In genomic region chr10:95193875-95194281, GRCm38 (mm10) we compare ENCODE assay signal across 8 mouse cellular contexts.
DNase-seq lines count a peak whose midpoint lies in the region; ATAC-seq lines count a peak whose summit lies in the region.

No protein-coding gene starts in this region.

- peak overlapping the region; percentile 22 for H3K27ac ChIP-seq in heart, embryonic 16.5 days (ENCODE audit: low read length)
- H3K27ac ChIP-seq in limb, embryonic 12.5 days = no peak overlapping the region

- H3K9ac ChIP-seq in heart, embryonic 16.5 days (ENCODE audit: low read length) = no peak overlapping the region
- no peak overlapping the region for H3K9ac ChIP-seq in limb, embryonic 12.5 days (replicated peaks)

- ATAC-seq in CD4-positive, CD25-positive, alpha-beta regulatory T cell, adult 4 months = peak; percentile 44
- ATAC-seq in heart, embryonic 16.5 days (replicated peaks; ENCODE audit: extremely low read depth, insufficient read depth, low FRiP score) = peak; percentile 37
- ATAC-seq in limb, embryonic 12.5 days (ENCODE audit: insufficient number of reproducible peaks, insufficient read depth, low FRiP score, low TSS enrichment, low read depth) = 0 out of 2 replicates have a peak, but pooled peaks have one; percentile 31

- peaks cover 17% of the 10 kb centered on the region for H3K4me1 ChIP-seq in heart, embryonic 16.5 days (ENCODE audit: control insufficient read depth, insufficient read depth, low read length)
- H3K4me1 ChIP-seq in limb, embryonic 12.5 days (replicated peaks) = peaks cover 24% of the 10 kb centered on the region

- no peaks in the 10 kb centered on the region for H3K36me3 ChIP-seq in heart, embryonic 16.5 days (ENCODE audit: control insufficient read depth, insufficient read depth)
- peaks cover under 1% of the 10 kb centered on the region; the same call in 1 of the 2 replicates for H3K36me3 ChIP-seq in limb, embryonic 12.5 days

- peak overlapping the region; percentile 37; the same call in 1 of the 2 replicates for H3K4me2 ChIP-seq in heart, embryonic 16.5 days (ENCODE audit: low read depth, low read length)
- peak overlapping the region; percentile 42 for H3K4me2 ChIP-seq in limb, embryonic 12.5 days

- 0 out of 2 replicates have a peak, but pooled peaks cover 2% of the 10 kb centered on the region for H3K9me3 ChIP-seq in heart, embryonic 16.5 days (replicated peaks; ENCODE audit: control insufficient read depth, low read length)
- peaks cover 3% of the 10 kb centered on the region; the same call in 1 of the 2 replicates for H3K9me3 ChIP-seq in limb, embryonic 12.5 days

- 0 out of 2 replicates have a peak overlapping the region, but pooled peaks have one; percentile 4 for H3K4me3 ChIP-seq in heart, embryonic 16.5 days (ENCODE audit: low read length)
- H3K4me3 ChIP-seq in limb, embryonic 12.5 days (replicated peaks) = no peak overlapping the region

- 41% methylated on average over 11 of the region's 11 CpGs for WGBS in heart, embryonic 16.5 days
- 37% methylated on average over 11 of the region's 11 CpGs for WGBS in limb, embryonic 12.5 days

- H3K27me3 ChIP-seq in heart, embryonic 16.5 days (ENCODE audit: control insufficient read depth, insufficient read depth, low read length) = no peaks in the 10 kb centered on the region; the same call in 1 of the 2 replicates
- H3K27me3 ChIP-seq in limb, embryonic 12.5 days = no peaks in the 10 kb centered on the region

- DNase-seq in adrenal gland, adult 2 months = peak; percentile 12
- DNase-seq in adrenal gland, postnatal 4 days (ENCODE audit: low spot score in 2 of 2) = no peak
- DNase-seq in cerebellum, adult 18-20 months = no peak
- no peak for DNase-seq in adipocyte (ENCODE audit: low spot score)
- DNase-seq in left cerebral cortex, adult 9 months (ENCODE audit: low spot score in 2 of 2) = no peak
